Mouse (Mus musculus): ENCODE data around the gene Gm10197.

Gene Gm10197

DNA sequence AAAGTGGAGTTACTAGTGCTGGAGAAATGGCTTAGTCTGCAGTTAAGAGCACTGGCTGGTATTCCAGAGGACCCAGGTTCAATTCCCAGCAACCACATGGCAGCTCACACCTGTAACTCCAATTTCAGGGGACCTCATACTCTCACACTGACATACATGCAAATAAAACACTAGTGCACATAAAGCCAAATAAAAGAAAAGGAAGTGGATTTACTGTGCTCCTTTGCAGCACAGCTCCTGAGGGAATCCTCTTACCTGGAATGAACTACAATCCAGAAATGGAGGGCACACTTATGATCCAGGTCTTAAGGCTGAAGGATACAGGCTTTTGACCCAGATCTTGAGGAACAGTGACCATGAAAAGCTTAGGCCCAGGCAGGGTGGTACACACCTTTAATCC is 22.1 kb upstream of the Gm10197 start:
- no peak for DNase-seq

DNA sequence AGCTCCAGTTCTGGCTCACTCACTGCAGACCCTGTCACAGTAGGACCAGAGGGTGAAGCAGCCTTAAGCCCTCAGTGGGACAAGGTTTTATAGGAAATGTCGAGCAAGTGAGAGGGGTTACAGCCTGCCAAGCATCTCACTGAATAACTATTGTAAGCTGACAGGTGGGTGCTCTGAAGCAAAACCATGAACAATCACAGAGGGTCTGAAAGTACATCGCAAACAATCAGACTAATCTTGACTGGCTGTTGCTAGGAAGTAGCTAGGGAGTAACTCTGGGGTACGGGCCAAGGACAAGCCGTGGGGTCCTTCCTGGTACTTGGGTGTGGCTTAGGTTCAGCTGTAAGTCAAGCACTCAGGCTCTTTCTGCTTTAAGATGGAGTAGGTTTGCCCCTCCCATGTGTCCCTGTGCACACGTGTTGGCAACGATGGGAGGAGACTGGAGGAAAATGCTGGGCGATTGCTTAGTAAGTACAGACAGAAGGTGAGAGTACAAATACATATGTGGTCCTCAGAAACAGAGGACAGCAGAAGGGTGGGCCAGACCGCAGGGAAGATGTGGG is 21.3 kb upstream of the Gm10197 start:
- DNase-seq: no peak

DNA sequence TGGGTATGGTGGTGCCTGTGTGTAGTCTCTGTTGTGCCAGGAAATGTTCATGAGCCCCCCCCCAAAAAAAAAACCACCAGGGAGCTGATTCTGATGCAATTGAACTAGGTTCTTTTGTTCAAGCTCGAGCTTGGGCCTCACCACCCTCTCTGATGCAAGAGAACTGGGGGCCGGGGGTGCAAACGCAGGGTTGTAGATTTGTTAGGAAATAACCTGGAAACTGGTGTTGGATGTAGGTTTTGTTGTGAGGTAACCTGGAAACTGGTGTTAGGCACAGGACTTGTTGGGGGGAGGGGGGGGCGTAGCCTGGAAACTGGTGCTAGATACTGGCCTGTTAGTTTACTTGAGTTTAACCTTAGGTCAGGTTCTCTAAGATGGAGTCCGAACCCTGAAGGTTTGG is 20.2 kb upstream of the Gm10197 start:
- no peak for DNase-seq

GRCm38 (mm10) chr19:53391386-53391785 is 19.8 kb upstream of the Gm10197 start:
- no peak for DNase-seq

GRCm38 (mm10) chr19:53390495-53391007 is 19.0 kb upstream of the Gm10197 start, which contains the start of gene Smndc1:
Gene Smndc1, minus strand, starts transcription at chr19:53390578.
- peak; percentile 100 for DNase-seq

GRCm38 (mm10) chr19:53389851-53390431 is 18.4 kb upstream of the Gm10197 start:
- no peak for DNase-seq

DNA sequence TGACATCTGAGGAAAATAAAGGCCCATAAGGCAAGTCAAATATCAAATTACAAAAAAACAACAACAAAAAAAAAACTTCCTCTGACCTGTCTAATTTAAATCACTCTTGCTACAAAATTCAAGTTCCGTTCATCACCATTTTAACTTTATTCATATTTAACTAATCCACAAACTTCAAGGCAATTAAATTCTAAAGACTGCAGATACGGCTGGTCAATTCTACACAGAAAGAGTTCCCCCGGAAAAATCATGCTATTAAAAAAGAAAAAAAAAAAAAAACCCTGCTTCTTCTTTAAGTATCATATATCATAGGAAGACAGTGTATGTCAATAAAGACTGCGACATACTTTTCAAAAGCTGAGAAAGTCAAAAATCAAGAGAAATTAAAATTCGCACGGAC is 17.9 kb upstream of the Gm10197 start:
- no peak for DNase-seq

GRCm38 (mm10) chr19:53383336-53383735 is 11.8 kb upstream of the Gm10197 start:
- no peak for DNase-seq

DNA sequence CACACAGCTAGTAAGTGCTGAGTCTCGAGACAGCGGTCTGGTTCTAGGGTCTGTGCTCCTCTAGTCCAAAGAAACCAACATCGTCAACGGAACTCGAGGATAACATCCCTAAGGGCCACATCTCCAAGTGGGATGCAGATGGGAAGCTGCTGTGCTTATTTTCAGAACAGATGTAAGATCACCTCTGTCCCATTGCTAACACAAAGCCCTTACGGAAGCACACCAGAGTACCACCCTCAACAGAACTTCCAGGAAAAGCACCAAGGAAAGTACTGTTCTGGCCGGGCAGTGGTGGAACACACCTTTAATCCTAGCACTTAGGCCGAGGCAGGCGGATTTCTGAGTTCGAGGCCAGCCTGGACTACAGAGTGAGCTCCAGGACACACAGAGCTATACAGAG is 6.9 kb upstream of the Gm10197 start:
- DNase-seq: no peak

- no peak for DNase-seq
These were observed 6.1 kb upstream of the Gm10197 start for GRCm38 (mm10) chr19:53377652-53378051.

GRCm38 (mm10) chr19:53375816-53376215 is 4.2 kb upstream of the Gm10197 start:
- no peak for DNase-seq

- DNase-seq: no peak
These were observed 3.7 kb upstream of the Gm10197 start for GRCm38 (mm10) chr19:53375299-53375698.

DNA sequence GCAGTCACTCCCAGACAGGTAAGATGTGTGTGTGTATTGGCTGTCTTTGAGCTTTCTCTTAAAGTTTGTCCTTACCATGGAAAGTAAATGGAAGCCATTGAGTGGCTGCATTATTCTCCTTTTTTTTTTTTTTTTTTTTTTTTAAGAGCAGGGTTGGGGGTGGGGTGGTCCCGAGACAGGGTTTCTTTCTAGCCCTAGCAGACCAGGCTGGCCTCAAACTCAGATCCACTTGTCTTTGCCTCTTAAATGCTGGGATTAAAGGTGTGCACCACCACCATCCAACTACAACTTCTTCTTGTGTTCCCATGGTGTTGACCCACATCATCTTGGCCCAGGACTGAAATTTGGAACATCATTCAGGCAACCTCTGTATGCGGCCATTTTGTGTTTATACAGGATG is 2.0 kb upstream of the Gm10197 start:
- no peak for DNase-seq

DNA sequence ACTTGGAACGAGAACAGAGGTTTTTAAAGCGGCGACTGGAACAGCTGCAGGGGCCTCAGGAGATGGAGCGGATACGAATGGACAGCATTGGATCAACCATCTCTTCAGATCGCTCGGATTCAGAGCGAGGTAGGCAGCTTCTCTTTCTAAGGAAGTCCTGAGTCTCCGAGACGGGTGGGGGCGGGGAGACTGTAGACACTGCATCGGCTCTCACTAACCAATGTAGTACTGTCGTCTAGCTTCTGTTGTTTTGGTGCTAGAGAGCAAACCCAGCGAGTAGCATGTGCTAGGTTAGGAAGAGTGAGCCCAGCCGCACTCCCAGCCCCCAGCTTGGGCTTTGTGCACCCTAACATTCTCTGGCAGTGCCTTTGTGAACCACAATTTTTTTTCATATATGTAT is 1.3 kb downstream of the Gm10197 start:
- DNase-seq: no peak

DNA sequence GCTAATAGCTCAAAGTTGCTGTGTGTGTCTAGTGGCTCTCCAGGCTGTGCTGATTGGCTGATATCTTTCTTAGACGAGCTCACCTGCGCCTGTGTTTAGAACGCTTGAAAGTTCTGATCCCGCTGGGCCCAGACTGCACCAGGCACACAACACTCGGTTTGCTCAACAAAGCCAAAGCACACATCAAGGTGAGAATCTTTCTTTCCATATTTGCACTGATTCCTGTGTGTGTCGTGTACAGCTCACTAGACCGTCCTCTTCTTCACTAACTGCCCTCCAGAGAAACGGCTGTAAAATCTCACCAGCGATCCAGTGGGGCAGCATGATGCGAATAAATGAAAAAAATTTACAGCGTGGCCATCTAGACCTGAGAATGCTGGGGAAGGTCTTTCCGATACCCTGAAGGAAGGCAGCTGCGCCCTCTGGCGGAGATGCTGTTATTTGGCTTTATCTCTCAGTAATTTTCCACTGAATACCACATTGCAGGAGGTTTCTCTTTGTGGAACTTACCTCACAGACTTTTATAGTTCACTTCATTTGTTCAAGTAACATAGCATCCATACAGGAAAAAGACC is 2.0 kb downstream of the Gm10197 start:
- DNase-seq: peak; percentile 86

DNA sequence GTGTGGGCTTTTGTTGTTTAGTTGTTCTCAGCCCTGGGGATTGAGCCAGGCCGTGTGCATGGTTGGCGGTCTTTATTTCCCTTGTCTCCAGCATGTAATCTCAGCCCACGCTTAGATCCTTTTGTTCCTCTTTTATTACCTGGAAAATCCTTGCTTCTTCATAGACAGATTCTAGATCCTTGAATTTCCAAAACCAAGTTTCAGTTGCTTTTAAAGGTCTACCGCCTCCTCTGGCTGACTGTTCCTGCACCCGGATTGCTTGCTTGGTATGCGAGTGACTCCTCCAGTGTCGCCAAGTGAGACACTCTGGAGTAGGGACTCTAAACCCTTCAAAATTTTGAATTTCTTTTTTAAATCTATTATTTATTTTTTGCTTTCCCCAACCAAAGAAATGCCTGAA is 4.7 kb downstream of the Gm10197 start:
- no peak for DNase-seq

DNA sequence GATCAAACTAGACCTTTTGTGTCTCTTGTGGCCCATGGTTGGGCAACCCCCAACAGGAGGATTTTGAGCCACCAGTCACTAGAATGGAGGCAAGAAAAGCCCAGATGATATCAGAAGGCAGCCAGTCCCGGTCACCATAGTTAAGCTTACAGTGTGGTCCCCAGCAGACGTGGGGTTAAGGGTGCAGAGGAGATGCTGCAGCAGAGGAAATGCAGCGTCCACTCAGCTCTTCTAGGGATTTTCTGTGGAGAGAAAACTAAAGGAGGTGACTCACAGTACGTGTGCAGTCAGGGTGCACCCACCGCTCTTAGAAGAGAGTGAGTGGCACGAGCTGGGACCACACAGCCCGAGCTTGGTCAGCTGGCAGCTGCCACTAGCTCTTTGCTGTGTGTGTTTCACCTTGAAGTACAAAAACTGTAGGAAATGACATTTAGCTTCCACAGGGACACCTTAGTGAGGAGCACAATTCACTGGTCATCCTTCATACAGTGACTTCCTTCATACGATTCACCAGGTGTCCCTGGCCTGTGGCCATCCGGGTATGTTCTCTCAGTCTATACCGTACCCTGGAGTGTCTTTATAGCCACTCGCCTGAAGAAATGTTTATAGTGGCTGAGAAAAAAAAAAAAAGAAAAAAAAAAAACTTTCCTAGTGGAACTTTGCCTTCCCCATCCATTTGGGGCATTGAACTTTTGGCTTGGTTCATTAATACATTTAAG is 5.3 kb downstream of the Gm10197 start:
- no peak for DNase-seq

GRCm38 (mm10) chr19:53364963-53365362 is 6.6 kb downstream of the Gm10197 start:
- DNase-seq: peak; percentile 71

DNA sequence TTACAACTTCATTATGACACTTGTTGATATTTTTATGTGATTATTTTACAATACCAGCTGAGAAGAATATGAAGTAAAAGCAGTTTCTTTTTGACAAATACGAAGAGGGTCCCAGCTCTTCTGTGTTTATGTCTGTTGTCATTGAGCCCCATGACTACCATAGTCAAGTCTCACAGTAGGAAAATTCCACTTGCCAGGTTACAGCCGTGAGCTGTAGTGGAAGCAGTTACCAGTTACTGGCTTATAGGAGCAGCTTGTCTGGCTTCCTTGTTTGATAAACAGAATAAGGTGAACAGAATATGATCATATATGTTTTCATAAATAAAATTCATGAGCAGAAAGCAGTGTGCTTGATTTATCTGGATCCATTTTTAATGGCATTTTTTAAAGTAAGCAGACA is 7.0 kb downstream of the Gm10197 start:
- DNase-seq: no peak

DNA sequence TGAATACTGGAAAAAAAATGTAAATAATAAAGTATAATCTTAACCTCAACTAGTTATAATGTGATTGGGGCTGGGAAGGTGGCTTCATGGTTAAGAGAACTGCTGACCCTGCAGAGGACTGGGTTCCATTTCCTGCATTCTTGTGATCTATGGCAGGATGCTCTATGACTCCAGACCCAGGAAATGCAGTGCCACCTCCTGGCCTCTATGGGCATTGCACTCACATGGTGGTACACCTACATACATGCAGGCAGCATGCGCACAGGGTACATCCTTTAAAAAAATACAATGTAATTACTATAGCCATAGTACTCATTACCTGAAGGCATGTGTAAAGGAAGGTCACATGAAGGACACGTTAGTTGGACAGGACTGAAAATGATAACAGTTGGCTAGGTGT is 8.6 kb downstream of the Gm10197 start:
- no peak for DNase-seq

DNA sequence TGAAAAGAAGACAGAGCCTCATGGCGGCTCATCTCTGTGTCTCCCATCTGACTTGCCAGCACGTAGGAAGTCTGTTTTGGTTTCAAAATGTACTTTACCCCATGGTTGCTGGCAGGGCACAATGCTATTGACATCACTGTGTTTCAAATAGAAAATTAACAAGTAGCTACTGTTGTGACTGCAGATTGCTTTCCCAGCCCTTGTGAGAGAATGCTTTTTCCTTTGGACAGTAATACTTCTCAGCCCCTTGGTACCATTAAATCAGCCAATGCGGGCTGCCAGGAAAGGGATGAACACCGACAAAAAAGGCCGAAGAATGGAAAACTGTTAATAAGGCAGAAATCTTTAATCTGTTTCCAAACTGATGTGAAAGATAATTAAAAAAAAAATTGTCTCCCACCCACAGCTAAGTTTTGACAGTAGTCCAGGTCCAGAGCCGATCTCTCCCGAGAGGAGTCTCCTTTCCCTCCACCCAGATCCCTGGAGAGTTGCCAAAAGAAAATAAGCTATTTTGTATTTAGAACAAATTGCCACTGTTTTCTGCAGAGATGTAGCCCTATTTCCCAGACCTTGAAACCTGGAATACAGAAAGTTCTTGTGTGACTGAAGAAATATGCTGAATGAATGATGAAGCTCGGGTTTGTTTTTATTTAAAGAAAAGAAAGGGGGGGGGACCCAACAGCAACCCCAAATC is 11.2 kb downstream of the Gm10197 start:
- peak; percentile 62 for DNase-seq

- DNase-seq: no peak
These were observed 12.2 kb downstream of the Gm10197 start for GRCm38 (mm10) chr19:53359160-53360033.
